Mouse (Mus musculus) urinary bladder, adult 2 months (tissue): ENCODE data around the gene Kcnq1. TPM values are rescaled to one million over a fixed set of nuclear protein-coding genes. Genes with fewer than 3 reads are reported as not detected.

ENCODE experiments used
- DNase-seq: peaks from one replicate; pipeline ENCODE4 v3.0.0; 2022; ENCODE audit warnings: low spot score
- polyA plus RNA-seq: library from polyadenylated mRNA; depleted of rRNA; stranded (reverse); fragments of >200 nt; gene quantifications from 2 replicates; pipeline ENCODE4 v1.2.3, GENCODE M21; 2012

The Kcnq1 gene
- polyA plus RNA-seq, 1 experiment, result 1.0 TPM

- peak; percentile 14 for DNase-seq
Measured at GRCm38 (mm10) chr7:143185506-143185905, 79.3 kb downstream of the Kcnq1 start.

- peak; percentile 12 for DNase-seq
Measured at GRCm38 (mm10) chr7:143186378-143186777, 80.2 kb downstream of the Kcnq1 start.

- DNase-seq, result no peak
Measured at GRCm38 (mm10) chr7:143187181-143187580, 81.0 kb downstream of the Kcnq1 start.

GRCm38 (mm10) chr7:143188589-143188988, 82.4 kb downstream of the Kcnq1 start:
- DNase-seq, result peak; percentile 15

- DNase-seq, result no peak
Measured at GRCm38 (mm10) chr7:143189965-143190722, 84.0 kb downstream of the Kcnq1 start.

GRCm38 (mm10) chr7:143190911-143191310, 84.7 kb downstream of the Kcnq1 start:
- DNase-seq, result peak; percentile 9

- DNase-seq, result peak; percentile 8
Measured at GRCm38 (mm10) chr7:143192392-143192791, 86.2 kb downstream of the Kcnq1 start.

- no peak for DNase-seq
Measured at GRCm38 (mm10) chr7:143194064-143194463, 87.9 kb downstream of the Kcnq1 start.

GRCm38 (mm10) chr7:143197951-143198440, 91.8 kb downstream of the Kcnq1 start:
- peak; percentile 9 for DNase-seq

GRCm38 (mm10) chr7:143198443-143198842, 92.3 kb downstream of the Kcnq1 start:
- DNase-seq, result peak; percentile 12

- peak; percentile 12 for DNase-seq
Measured at GRCm38 (mm10) chr7:143201255-143201654, 95.1 kb downstream of the Kcnq1 start.

- DNase-seq, result no peak
Measured at GRCm38 (mm10) chr7:143203897-143204296, 97.7 kb downstream of the Kcnq1 start.

- DNase-seq, result no peak
Measured at GRCm38 (mm10) chr7:143207044-143207443, 100.9 kb downstream of the Kcnq1 start.

- no peak for DNase-seq
Measured at GRCm38 (mm10) chr7:143210796-143211195, 104.6 kb downstream of the Kcnq1 start.

GRCm38 (mm10) chr7:143251206-143251605, 145.0 kb downstream of the Kcnq1 start:
- no peak for DNase-seq

- DNase-seq, result no peak
Measured at GRCm38 (mm10) chr7:143253126-143253871, 147.1 kb downstream of the Kcnq1 start.

- no peak for DNase-seq
Measured at GRCm38 (mm10) chr7:143254901-143255300, 148.7 kb downstream of the Kcnq1 start.

- no peak for DNase-seq
Measured at GRCm38 (mm10) chr7:143261246-143261645, 155.1 kb downstream of the Kcnq1 start.

- DNase-seq, result no peak
Measured at GRCm38 (mm10) chr7:143263557-143263956, 157.4 kb downstream of the Kcnq1 start.

GRCm38 (mm10) chr7:143263966-143264365, 157.8 kb downstream of the Kcnq1 start:
- DNase-seq, result no peak

GRCm38 (mm10) chr7:143265386-143265785, 159.2 kb downstream of the Kcnq1 start:
- DNase-seq, result no peak

GRCm38 (mm10) chr7:143265829-143266438, 159.8 kb downstream of the Kcnq1 start:
- DNase-seq, result no peak
